Mouse (Mus musculus): Measurements from ENCODE around the gene Spock1.
"Not testable (repeated sequence)": the region's sequence is repeated elsewhere in the genome, so short reads cannot be mapped to it uniquely, and the experiment has no call there.

Gene Spock1

DNA sequence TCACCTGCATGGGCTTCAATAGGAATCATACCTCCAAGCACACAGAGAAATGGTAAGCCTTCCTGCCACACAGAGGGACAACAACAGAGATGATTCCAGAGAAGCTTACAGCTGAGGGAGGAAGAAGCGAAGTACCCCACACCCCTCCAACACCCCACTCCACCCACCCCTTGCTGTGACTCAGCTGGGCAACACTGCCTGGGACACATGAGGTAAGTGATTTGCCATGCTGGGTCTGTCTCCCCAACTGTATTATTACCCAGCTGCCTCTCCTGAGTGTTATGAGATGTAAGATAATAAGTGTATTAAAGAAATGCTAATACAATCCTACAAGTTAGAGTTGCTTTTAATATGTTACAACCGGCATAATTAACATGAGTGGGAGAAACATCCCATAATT, 267.2 kb downstream of the Spock1 start:
- in situ Hi-C loops (cut with MboI; ENCODE audit: low pct_unique_long_range_greater_than_20kb in 1 of 2, low sequenced_read_pairs in 2 of 2, unreplicated experiment in 1 of 2) = no loop called here

GRCm38 (mm10) chr13:57638820-57639219, 269.3 kb downstream of the Spock1 start:
- in situ Hi-C loops (cut with MboI; ENCODE audit: low pct_unique_long_range_greater_than_20kb in 1 of 2, low sequenced_read_pairs in 2 of 2, unreplicated experiment in 1 of 2) = no loop called here

- in situ Hi-C loops (cut with MboI; ENCODE audit: low pct_unique_long_range_greater_than_20kb in 1 of 2, low sequenced_read_pairs in 2 of 2, unreplicated experiment in 1 of 2) = no loop called here
Measured at GRCm38 (mm10) chr13:57637606-57638132, 270.5 kb downstream of the Spock1 start.

DNA sequence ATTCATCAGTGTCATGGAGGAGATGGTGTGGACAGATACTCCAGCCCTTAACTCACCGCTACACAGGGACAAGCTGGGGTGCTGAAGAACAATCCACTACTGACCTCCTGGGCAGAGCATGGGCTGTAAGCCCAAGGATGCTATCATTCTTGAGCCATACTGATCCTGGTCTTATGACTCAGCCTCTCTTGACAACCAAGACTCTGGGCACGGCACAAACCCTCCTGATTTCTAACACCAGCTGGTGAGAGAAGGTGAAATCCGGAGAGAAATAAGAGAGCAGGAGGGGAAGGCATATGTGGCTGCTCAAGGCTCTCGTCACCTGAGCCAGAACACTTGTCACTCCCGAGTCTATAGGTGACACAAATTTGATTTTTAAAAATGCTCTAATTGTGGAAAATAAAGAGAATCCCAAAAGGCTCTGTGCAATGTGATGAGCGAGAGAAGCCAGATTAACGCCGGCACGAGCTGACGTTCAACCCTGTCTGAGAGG, 271.0 kb downstream of the Spock1 start:
- in situ Hi-C loops (cut with MboI; ENCODE audit: low pct_unique_long_range_greater_than_20kb in 1 of 2, low sequenced_read_pairs in 2 of 2, unreplicated experiment in 1 of 2) = no loop called here

GRCm38 (mm10) chr13:57636196-57637015, 271.7 kb downstream of the Spock1 start:
- in situ Hi-C loops (cut with MboI; ENCODE audit: low pct_unique_long_range_greater_than_20kb in 1 of 2, low sequenced_read_pairs in 2 of 2, unreplicated experiment in 1 of 2) = no loop called here

DNA sequence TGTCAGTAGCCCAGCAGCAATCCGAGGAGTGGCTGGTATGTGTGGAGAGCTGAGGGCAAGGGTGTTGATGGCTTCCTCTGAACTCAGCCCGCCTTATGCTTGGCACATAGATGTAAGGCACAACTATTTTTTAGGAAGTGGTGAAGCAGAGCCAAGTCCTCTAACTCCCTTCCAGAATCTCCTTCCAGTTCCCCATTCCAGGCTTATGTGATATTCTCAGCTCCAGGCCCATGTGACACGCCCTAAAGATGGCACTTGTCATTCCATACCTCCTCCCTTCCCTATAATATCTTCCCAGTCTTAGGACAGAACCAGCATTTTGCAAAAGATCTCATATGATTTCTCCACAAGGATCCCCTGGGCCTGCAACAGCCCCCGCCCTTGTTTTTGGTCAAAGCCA, 277.6 kb downstream of the Spock1 start:
- in situ Hi-C loops (cut with MboI; ENCODE audit: low pct_unique_long_range_greater_than_20kb in 1 of 2, low sequenced_read_pairs in 2 of 2, unreplicated experiment in 1 of 2) = no loop called here

- in situ Hi-C loops (cut with MboI; ENCODE audit: low pct_unique_long_range_greater_than_20kb in 1 of 2, low sequenced_read_pairs in 2 of 2, unreplicated experiment in 1 of 2) = no loop called here
Measured at GRCm38 (mm10) chr13:57628218-57628617, 279.9 kb downstream of the Spock1 start.

- in situ Hi-C loops (cut with MboI; ENCODE audit: low pct_unique_long_range_greater_than_20kb in 1 of 2, low sequenced_read_pairs in 2 of 2, unreplicated experiment in 1 of 2) = no loop called here
Measured at GRCm38 (mm10) chr13:57626434-57626833, 281.7 kb downstream of the Spock1 start.

DNA sequence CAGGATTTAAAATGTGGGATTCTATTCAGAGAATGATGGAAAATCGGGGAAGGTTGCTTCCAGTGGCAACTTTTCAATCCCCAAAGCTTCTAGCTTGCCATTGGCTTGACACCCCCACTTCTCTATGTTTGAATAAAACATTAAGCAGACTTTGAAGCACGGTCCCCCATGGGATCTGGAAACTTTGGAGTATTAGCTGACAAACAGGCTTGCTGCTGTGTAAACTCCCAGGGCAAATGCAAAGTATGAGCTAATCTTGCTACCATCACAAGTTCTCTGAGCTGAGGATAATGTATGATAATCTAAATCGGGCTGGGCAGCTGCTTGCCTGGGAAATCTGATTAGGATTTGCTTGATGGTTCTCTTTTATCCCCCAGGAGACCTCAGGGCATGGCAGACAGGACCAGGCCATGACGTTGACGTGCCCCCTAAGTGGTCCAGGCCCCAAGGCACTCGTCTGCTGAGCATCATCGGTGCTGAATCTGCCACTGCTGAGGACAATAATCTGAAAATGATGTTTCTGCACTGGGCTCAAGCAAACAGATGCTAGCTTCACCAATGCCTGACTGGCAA, 284.1 kb downstream of the Spock1 start:
- in situ Hi-C loops (cut with MboI; ENCODE audit: low pct_unique_long_range_greater_than_20kb in 1 of 2, low sequenced_read_pairs in 2 of 2, unreplicated experiment in 1 of 2) = no loop called here

GRCm38 (mm10) chr13:57619079-57619768, 288.9 kb downstream of the Spock1 start:
- in situ Hi-C loops (cut with MboI; ENCODE audit: low pct_unique_long_range_greater_than_20kb in 1 of 2, low sequenced_read_pairs in 2 of 2, unreplicated experiment in 1 of 2) = no loop called here

- in situ Hi-C loops (cut with MboI; ENCODE audit: low pct_unique_long_range_greater_than_20kb in 1 of 2, low sequenced_read_pairs in 2 of 2, unreplicated experiment in 1 of 2) = no loop called here
Measured at GRCm38 (mm10) chr13:57611326-57612171, 296.6 kb downstream of the Spock1 start.

GRCm38 (mm10) chr13:57609946-57610345, 298.2 kb downstream of the Spock1 start:
- in situ Hi-C loops (cut with MboI; ENCODE audit: low pct_unique_long_range_greater_than_20kb in 1 of 2, low sequenced_read_pairs in 2 of 2, unreplicated experiment in 1 of 2) = no loop called here

- in situ Hi-C loops (cut with MboI; ENCODE audit: low pct_unique_long_range_greater_than_20kb in 1 of 2, low sequenced_read_pairs in 2 of 2, unreplicated experiment in 1 of 2) = no loop called here
Measured at GRCm38 (mm10) chr13:57604437-57604836, 303.7 kb downstream of the Spock1 start.

DNA sequence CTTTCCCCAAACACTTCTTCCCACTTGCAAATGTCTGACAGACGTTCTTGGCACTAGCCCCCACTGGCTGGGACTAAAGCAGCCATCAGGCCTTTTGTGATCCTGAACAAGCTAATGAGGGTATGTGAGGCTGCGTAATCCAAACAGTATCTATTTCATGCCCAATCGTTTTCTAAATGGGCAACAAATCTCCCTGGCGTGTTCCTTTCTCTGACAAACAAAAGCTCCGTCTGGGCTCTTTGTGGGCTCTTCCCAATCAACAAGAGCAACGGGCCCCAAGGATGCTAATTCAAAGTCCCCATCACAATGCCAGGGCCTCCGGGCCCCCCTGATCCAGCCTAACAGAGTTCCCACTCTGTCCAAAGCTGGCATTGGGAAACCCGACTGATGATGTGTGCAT, 304.9 kb downstream of the Spock1 start:
- in situ Hi-C loops (cut with MboI; ENCODE audit: low pct_unique_long_range_greater_than_20kb in 1 of 2, low sequenced_read_pairs in 2 of 2, unreplicated experiment in 1 of 2) = no loop called here

GRCm38 (mm10) chr13:57595761-57596051, 312.4 kb downstream of the Spock1 start:
- in situ Hi-C loops (cut with MboI; ENCODE audit: low pct_unique_long_range_greater_than_20kb in 1 of 2, low sequenced_read_pairs in 2 of 2, unreplicated experiment in 1 of 2) = no loop called here

- in situ Hi-C loops (cut with MboI; ENCODE audit: low pct_unique_long_range_greater_than_20kb in 1 of 2, low sequenced_read_pairs in 2 of 2, unreplicated experiment in 1 of 2) = no loop called here
Measured at GRCm38 (mm10) chr13:57595032-57595760, 312.9 kb downstream of the Spock1 start.

DNA sequence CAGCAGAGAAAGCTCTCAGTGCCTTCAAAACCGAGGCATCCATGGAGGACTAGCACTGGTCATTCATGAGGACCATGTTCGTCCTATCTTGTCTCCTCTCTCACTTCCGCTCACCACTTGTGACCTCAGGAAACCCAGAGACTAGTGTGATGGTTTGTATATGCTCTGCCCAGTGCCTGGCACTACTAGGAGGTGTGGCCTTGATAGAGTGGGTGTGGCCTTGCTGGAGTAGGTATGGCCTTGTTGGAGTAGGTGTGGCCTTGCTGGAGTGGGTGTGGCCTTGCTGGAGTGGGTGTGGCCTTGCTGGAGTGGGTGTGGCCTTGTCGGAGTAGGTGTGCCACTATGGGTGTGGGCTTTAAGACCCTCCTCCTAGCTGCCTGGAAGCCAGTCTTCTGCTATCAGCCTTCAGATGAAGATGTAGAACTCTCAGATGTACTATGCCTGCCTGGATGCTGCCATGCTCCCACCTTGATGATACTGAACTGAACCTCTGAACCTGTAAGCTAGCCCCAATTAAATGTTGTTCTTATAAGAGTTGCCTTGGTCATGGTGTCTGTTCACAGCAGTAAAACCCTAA, 318.7 kb downstream of the Spock1 start:
- in situ Hi-C loops (cut with MboI; ENCODE audit: low pct_unique_long_range_greater_than_20kb in 1 of 2, low sequenced_read_pairs in 2 of 2, unreplicated experiment in 1 of 2) = not testable (repeated sequence)
